Mouse (Mus musculus) cerebellum, adult 18-20 months (tissue): ENCODE results near the gene Ptprj.

Experiments used
- DNase-seq, 2 experiments: peaks; one replicate each; pipeline ENCODE4 v3.0.0; 2021

Gene Ptprj

GRCm38 (mm10) chr2:90509268-90509667, 71.2 kb downstream of the Ptprj start:
- no peak for DNase-seq

DNA sequence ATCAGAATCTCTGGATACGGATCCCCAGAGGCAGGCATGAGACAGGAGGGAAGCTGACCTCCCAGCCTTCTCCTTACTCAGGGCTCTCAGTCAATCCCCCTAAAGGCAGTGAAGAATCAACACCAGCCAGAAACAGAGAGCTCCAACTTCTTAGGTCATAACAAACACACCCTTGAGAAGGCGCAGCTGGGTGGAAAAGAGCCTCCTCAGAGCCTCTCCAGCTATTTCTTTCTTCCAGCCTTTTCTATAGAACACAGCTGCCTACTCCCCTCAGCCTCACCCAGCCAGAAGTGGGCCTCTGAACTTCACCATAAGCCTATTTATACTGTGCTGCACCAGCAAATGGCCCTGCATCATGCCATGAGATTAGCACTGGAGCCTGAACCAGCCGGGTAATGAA, 74.3 kb downstream of the Ptprj start:
- DNase-seq, result no peak

- peak; percentile 90 to 93 for DNase-seq
Measured at GRCm38 (mm10) chr2:90504731-90505171, 75.7 kb downstream of the Ptprj start.

- DNase-seq, result no peak
Measured at GRCm38 (mm10) chr2:90503182-90503833, 77.1 kb downstream of the Ptprj start.

- no peak for DNase-seq
Measured at GRCm38 (mm10) chr2:90502738-90503137, 77.7 kb downstream of the Ptprj start.

DNA sequence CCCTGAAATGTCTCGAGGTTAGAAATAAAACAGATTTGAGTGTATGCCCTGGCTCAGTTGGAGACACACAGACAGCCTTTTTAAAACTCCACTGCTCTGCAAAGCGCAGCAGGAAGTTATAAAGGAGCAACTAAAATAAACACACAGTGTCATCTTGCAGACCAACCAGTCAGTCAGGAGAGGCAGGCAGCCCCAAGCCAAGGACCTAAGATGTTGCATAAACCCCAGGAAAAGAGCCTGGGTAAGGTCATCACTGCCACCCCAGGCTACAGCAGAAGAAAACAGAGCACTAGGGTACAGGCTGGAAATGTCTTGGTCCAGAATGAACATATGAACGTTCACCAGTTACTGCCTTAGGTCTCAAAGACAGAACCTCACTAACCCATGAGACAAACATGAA, 78.7 kb downstream of the Ptprj start:
- no peak for DNase-seq

- no peak for DNase-seq
Measured at GRCm38 (mm10) chr2:90500892-90501291, 79.6 kb downstream of the Ptprj start.

DNA sequence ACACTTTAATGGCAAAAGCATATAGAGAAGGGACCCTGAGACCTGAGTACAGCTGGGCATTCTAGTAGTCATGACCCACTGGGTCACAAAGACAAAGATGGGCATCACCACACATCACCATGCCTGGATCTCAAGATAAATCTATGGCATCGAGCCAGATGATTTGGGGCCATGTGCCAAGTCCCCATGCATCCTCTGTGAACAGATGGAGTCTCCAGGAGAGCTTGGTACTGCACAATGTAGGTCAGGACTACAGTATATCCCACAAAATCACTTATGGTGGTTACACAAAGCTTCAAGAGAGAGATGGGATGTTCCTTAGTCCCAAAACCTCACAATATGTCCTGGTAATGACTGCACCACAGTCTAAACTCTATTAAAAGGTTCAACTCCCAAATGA, 81.4 kb downstream of the Ptprj start:
- peak; percentile 90 to 94 for DNase-seq

DNA sequence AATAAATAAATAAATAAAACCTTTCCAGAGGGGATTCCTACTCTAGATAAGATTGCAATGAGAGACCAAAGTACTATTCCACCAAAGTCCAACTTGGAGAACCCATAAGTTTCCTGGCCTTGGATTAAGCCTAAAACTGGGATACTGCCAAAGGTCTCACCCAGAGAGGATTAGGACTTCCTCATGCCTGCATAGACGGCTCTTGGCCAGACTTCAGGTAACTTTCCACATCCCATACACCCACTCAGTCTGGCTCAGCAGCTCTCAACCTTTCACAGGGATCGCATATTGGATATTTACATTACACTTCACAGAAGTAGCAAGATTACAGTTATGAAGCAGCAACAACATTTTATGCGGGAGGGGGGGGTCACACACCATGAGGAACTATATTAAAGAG, 82.9 kb downstream of the Ptprj start:
- DNase-seq, result no peak

DNA sequence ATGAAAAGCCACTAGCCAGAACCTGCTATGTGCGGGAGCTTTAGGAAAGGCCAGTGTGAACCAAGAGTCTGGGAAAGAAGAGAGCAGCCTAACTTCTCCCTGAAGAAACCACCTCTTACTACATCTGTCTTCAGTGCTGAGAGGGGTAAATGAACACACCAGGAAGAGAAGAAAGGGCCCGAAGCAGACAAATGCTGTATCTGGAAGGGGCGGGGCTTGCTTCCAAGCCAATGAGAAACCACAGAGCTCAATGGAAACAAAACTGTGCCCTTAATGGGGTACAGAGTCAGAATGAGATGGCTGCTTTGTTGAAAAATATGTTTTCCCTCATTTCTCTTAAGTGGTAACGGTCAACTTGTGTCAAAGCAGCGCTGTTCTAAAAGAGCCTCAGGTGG, 83.8 kb downstream of the Ptprj start:
- no peak for DNase-seq

DNA sequence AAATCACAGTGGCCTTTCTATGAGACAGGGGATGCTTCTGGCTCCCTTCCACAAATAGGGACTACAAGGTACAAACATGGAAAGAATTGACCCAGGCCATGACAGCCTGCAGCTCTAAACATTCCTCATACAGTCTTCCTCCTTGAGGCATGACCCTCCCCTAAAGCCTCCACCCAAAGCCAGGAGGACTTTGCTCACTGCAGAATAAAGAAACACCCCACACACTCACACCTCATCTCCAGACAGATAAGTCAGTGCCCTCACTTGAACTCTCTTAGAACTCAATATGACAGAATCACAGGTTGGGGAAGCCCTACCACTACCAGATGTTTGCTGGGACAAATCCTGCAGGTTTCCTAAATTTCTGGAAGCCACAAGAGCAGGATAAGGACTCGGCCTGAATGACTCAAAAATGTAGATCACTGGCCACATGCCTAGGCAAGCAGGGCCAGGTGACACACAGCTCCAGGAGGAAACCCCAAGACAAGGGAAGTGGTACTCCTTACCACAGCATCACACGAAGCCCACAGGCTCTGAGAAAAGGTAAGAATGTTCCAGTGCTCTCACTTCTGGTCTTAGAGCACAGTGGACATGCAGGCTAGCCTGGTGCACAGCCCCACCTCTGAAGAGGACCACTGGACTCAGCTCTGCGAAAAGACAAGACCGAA, 84.3 kb downstream of the Ptprj start:
- no peak for DNase-seq

DNA sequence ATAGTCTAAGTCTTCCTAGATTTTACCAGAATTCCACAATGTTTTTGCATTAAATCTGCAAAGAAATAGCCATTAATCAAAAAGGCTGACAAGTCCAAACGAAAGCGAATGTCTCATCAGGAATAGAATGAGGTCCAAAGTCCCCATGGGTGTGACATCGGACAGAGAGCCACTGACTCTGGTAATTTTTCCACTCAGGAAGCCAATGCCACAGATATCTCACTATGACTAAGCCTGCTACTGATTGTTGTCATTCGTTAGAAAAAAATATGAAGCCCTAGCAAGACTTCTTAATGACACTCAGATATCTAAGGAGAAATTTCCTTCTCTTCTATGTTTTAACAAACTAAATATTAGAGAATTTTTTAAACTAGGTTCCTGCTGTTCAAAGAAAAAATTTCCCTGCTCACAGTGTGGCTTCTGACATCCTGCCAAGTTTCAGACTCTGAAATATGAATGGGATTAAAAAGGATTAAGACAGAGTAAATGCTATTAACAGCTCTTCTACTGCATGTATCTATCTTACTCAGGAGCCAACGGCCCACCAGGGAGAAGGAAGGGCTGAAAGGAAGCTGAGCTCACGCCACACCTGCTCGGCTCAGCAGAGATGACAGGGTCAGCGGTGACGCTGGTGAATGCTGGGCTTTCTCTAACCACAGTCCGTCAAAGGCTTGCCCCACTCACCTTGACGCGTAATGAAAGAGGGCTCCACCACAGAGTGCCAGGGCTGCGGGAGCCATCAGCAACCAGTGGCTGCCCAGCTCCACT, 90.0 kb downstream of the Ptprj start:
- peak; percentile 56 to 63 for DNase-seq

DNA sequence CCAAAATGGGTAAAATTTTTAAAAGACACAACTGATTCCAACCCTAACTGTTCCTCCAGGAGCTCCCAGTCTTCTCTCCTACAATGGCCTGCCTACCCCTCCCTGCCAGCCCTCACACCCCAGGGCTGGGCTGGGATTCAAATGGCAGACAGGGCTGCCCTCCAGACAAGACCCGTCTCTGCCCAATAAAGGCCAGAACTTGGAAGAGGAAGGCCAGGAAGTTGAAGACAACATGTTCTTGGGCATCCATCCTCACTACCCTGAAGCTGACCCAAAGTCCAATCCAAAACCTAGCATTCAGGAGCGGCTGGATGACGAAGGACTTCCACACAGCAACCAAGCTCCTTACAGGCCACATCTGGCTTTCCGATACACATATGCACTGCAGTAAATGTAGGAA, 90.6 kb downstream of the Ptprj start:
- DNase-seq, result peak; percentile 72 to 76

GRCm38 (mm10) chr2:90488690-90489590, 91.5 kb downstream of the Ptprj start:
- DNase-seq, result peak in 1 of 2 experiments; percentile 21

DNA sequence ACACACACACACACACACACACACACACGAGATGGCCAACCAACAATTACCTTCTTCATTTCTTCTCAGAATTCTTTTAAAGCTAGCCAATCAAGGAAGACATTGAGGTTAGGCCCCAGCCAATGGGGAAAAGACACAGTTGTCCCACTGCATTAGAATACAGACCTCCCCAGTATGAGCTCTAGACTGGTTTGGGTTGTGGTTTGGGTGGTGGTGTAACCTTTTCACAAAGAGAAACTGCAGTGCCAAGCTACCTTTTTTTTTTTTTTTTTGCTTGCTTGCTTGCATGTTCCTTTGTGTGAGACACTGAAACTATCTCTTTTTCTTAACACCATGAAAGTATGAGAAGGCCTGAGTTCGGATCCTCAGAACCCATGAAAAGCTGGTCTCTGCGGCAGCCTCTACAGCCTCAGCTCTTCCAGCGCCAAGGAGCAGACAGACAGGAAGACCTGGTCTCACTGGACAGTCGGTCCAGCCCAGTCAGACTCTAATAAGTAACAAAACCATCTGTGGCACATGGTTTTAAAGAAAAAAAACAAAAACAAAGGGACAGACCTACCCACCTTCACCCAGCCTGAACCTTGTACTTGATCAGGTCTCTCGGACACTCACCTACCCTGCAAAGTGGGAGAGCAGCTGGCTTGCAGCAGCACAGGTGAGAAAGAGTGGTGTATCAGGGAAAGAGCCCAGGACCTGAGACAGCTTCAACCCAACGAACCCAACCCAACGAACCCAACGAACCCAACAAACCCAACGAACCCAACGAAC, 92.8 kb downstream of the Ptprj start:
- no peak for DNase-seq

GRCm38 (mm10) chr2:90486226-90486755, 94.2 kb downstream of the Ptprj start:
- DNase-seq, result no peak

GRCm38 (mm10) chr2:90481505-90481904, 98.9 kb downstream of the Ptprj start:
- no peak for DNase-seq

GRCm38 (mm10) chr2:90480747-90481308, 99.6 kb downstream of the Ptprj start:
- no peak for DNase-seq

DNA sequence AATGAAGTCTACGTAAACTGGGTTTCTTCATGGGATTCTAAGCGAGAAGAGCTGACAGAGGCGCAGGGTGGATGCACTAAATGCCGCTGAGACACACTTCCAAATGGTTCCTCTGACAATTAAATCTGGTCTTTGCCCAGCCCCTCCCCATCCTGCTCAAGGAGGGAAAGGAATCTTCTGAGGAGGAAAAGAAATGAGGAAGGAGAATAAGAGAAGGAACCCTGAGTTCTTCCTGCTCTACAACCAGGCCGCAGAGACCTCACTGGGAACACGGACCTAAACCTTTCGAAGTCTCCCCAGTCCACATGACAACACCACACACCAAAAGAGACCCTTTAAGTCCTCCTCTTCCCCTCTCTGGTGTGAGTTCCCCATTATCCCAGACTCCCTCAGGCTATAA, 101.9 kb downstream of the Ptprj start:
- DNase-seq, result no peak

DNA sequence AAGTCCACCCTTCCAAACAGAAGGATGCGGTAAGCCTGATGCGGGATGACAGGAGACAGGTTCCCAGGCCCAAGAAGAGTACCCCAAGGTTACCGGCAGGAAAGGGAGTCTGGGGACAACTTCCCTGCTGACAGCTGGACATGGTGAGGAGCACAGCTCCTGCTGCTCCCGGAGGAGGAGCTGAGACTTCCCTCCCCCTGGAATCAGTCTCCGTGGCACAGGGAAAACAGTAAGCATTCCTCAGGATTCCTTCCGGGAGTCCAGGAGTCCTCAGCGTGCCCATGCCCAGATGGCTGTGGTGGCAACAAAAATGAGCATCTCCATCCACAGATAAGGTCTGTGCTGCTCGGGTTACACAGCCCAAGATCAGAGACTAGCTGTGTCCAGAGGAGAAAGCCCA, 102.8 kb downstream of the Ptprj start:
- DNase-seq, result peak in 1 of 2 experiments; percentile 62

- no peak for DNase-seq
Measured at GRCm38 (mm10) chr2:90476792-90477191, 103.7 kb downstream of the Ptprj start.
